Mouse (Mus musculus) cerebellum, adult 2 months (tissue): ENCODE measurements around the gene Zfp26.

Experiments used
- CTCF ChIP-seq: fragments of 200-500 bp; IDR thresholded peaks from 2 replicates; pipeline ENCODE4 v1.5.1; 2011; ENCODE audit warnings: low read depth, mild to moderate bottlenecking, control low read depth, low read length, moderate library complexity, borderline replicate concordance; ENCODE audit not compliant: insufficient read depth
- POLR2A ChIP-seq: fragments of 200-500 bp; IDR thresholded peaks from 2 replicates; pipeline ENCODE4 v1.6.1; 2011; ENCODE audit warnings: low read length, control low read depth, borderline replicate concordance; ENCODE audit not compliant: insufficient read depth

- TF ChIP-seq CTCF (peak; percentile 68), POLR2A (no peak)
Measured at GRCm38 (mm10) chr9:20466761-20467442, 6.9 kb upstream of the Zfp26 start.
